Mouse (Mus musculus) right cerebral cortex, postnatal 14 days (tissue): ENCODE measurements around the gene Rnaset2b.
"Not testable (repeated sequence)": the region's sequence is repeated elsewhere in the genome, so short reads cannot be mapped to it uniquely, and the experiment has no call there.

ENCODE experiments used
- DNase-seq: peaks from one replicate; pipeline ENCODE4 v3.0.0; 2022

Gene Rnaset2b

GRCm38 (mm10) chr17:6986118-6986517 lies 15.7 kb downstream of the Rnaset2b start:
- DNase-seq = not testable (repeated sequence)

DNA sequence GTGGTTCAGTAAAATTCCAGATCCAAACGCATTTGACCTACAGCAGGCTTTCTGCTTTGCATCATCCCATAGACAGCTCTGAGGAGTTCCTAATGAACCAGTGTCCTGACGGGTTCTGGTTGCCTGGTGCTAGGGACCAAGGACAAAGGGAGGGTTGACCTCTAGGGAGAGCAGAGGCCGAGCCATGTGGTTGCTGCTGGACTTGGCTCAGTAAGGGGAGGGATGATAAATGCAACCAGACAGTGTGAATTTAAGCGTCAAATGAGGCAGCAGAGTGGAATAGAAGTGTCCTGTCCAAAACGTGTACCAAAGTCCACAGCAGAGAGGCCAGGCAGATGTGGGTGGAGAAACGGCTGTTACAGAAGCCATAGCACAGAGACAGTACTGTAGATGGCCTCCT lies 25.1 kb downstream of the Rnaset2b start:
- not testable (repeated sequence) for DNase-seq

- not testable (repeated sequence) for DNase-seq
Measured at GRCm38 (mm10) chr17:6996826-6997225, 26.4 kb downstream of the Rnaset2b start.

- not testable (repeated sequence) for DNase-seq
Measured at GRCm38 (mm10) chr17:6997778-6998490, 27.5 kb downstream of the Rnaset2b start.

DNA sequence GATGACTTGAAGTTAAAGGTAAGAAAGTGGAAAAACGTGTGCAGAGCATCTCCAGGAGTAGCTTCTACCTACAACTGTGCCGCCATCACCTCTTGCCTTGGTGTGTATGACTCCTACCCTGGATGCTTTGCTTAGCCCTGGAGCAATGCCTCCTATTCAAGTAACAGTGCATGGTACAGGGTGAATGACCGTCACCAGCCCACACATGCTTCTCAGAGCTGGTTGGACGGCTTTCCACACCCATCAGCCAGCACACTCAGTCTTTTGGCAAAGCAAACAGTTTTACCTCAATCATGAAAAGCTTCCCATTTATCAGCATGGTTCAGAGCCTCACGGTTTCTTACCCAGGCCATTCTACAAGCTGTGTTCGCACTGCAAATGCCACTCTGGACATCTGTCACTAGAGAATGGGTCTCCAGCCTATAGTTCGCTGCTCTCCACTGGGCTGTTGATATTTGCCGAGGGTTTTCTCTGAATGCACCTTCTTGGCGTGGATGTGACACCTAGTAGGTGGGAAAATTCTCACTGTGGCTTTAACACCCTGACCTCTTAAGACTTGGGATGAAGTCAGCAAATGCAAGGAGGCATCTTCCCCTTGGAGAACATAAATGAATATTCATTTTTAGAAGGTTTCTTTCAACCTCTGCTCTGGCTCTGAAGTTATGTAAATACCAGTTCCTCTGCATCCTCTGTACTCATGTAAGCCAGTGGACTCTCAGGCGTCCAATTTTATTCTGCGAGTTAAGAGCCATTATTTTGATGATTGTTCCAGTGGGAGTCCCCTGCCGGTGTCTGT lies 31.6 kb downstream of the Rnaset2b start:
- not testable (repeated sequence) for DNase-seq

DNA sequence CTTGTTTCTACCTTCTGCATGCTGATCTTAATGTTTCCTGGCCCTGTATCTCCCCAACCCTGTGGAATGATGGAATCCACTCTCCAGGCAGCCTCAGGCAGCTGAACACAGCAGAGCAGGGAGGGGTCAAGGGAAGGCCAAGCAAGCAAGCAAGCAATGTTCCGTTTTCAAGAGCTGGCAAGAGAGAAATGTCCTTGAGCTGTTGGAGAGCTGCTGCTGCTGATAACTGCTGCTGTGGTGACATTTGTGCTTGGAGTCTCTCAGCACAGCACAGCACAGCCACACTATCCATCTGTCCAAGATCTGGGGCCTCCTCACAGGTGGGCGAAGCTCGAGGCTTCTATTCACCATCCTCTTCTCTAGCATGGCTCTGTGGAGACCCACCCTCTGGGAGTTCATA lies 33.0 kb downstream of the Rnaset2b start:
- DNase-seq = not testable (repeated sequence)

- not testable (repeated sequence) for DNase-seq
Measured at GRCm38 (mm10) chr17:7005646-7006045, 35.2 kb downstream of the Rnaset2b start.

DNA sequence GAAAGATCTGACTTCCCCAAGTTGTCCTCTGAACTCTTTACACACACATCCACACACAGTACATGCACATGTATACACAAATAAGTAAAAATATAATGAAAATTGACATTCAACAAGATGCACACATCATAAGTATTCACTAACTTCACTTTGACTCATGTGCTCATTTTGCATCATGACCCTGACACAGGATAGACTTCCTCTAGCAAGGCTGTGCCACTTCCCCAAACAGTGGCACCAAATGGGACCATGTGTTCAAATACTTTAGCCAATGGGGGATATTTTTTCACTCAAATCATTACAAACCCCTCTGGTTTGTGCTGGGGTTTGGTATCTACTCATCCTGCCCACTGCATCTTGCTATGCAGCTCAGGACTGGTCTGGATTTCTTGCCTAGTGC lies 38.5 kb downstream of the Rnaset2b start:
- DNase-seq = not testable (repeated sequence)

DNA sequence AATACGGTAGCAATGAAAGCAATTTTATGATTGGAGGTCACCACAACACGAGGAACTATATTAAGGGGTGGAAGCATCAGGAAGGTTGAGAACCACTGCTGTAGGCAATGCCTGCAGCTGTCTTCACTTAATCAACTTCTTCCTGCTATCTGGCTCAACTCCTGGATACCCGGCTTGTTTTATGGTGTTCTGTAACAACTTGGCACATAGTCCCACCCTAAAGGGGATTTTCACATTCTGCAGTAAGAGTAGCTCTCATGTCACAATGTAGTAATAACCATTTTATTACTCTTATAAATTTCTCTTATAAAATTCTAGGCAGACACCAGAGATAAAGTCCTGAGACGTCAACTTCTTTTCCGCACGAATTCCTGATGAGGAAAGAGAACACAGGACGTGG lies 39.0 kb downstream of the Rnaset2b start:
- DNase-seq = not testable (repeated sequence)

- not testable (repeated sequence) for DNase-seq
Measured at GRCm38 (mm10) chr17:7009901-7010300, 39.5 kb downstream of the Rnaset2b start.

DNA sequence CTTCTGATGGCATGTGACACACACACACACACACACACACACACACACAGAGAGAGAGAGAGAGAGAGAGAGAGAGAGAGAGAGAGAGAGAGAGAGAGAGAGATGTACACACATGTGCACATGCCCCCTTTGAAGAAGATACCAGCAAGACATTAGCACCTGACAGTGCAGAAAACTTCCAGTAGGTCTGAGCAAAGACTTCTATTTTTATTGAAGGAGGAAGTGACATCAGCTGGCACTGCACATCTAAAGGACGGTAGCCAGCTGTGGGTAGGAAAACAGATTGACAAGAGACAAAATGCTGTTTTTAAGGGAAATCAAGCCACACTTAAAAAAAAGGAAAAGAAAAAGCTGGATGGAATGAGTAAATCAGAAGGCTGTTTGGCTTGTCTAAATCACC lies 43.8 kb downstream of the Rnaset2b start:
- DNase-seq = not testable (repeated sequence)

DNA sequence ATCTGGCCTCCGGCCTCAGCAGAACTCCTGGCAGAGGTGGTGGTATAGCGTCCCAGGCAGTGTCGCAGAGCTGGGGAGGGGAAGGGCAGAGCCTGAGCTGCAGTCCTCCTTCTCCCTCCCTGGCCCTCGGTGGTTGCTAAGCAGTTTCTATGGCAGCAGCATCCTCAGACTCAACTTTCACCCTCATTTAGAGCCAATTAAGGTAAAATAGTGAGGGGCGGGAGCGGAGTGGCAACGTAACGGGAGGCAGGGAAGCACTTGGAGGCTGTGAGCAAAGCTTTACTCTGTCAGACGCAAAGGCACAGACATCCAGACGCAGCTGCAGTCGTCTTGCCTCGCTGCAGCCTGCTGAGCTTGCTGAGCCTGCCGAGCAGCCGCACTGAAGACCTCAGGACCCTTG lies 54.8 kb downstream of the Rnaset2b start, which contains the start of gene Gm1604a:
Gm1604a (plus strand) TSS at position 312 of the 400 bp plus-strand sequence.
- peak; percentile 13 for DNase-seq

DNA sequence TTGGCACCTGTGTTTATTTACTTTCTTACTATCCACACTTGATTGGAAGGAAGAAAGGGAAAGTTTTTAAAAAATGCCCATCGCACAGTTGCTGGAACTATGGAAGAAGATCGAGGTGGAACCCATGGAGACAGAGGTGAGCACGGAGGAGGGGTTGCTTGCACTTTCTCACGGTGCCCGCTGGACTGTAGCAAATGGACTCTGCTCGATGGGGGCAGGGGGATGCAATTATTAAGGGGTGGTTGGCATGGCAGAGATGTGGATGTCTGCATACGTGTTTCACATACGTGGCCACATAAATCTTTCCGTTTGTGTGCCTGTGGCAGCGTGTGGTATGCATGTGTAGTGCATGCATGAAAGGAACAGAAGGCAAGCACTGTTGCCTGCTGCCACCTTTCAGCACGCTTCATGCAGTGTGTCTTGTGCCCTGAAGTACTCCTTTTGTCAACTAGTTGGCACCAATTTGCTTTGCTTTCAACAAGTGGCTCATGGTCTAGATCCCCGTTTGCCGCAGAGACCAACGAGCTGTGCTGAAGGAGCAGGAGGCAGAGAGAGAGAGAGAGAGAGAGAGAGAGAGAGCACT lies 55.4 kb downstream of the Rnaset2b start:
- DNase-seq = not testable (repeated sequence)

GRCm38 (mm10) chr17:7030204-7030603 lies 59.8 kb downstream of the Rnaset2b start:
- not testable (repeated sequence) for DNase-seq

DNA sequence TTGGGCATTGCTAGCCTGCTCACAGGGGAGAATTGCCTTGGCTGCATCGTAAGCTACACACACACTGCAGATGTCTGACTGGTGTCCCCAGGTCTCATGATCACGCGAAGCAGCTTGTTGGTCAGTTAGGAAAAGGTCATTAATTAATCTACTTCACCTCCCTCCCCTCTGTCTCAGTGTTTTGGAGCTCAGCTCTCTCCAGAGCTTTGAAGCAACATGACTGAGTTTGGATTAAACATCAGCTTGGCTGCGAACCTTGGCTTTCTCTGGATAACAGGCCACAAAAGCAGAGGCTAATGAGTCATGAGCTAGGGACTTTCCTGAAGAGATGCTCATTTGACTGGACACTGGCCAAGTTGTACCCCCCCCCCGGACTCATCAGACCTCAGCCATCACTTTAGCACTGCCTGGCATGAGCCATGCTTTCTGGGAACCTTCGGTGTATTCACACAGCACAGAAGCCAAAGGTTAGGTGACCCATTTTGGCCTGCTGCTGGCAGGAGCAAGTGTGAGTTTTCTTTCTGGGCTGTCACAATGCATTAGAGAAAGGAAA lies 60.3 kb downstream of the Rnaset2b start:
- not testable (repeated sequence) for DNase-seq

GRCm38 (mm10) chr17:7033192-7034166 lies 63.0 kb downstream of the Rnaset2b start:
- not testable (repeated sequence) for DNase-seq
